In the genomic region with DNA sequence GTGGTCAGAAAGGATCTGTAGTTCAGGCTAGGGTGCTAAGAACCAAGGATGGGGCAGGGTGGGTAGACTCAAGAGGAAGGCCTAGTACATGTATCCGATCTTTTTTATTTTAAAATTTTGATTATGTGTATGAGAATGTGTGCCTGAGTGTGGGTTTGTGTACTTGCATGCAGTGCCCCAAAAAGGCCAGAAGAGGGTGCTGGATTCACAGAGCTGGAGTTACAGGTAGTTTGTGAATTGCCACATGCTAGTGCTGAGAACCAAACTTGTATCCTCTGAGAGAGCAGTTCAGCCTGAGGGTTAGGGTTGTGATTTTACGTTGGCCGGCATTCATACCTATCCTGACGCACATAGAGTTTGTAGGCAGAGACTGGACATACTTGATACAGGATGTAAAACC, we compare ENCODE assay signal across 13 mouse cellular contexts. TPM values are rescaled to one million over a fixed set of nuclear protein-coding genes. Genes with fewer than 3 reads are reported as not detected.
DNase-seq lines count a peak whose midpoint lies in the region; ATAC-seq and TF ChIP-seq lines count a peak whose summit lies in the region.
"Had no signal": no experiment of that assay in that cellular context is flagged by ENCODE, and none has a peak within 500 bp of the region (broad histone marks: within the 10 kb centered on the region; RNA-seq: fewer than 3 reads in every experiment).

No protein-coding gene starts in this region.

- no peaks in the 10 kb centered on the region for H3K9me3 ChIP-seq in liver, embryonic 14.5 days (ENCODE audit: control insufficient read depth, low read length)

- no peaks in the 10 kb centered on the region for H3K4me1 ChIP-seq in cerebellum, adult 2 months (ENCODE audit: control insufficient read depth, insufficient read depth, low read length)
- peaks cover 0 to 5% of the 10 kb centered on the region in 2 experiments; a peak in 2 of 4 replicates for H3K4me1 ChIP-seq in liver, embryonic 14.5 days (replicated peaks; ENCODE audit: control insufficient read depth in 2 of 2, insufficient read depth in 2 of 2, low read length in 1 of 2)
- peaks cover 3% of the 10 kb centered on the region for H3K4me1 ChIP-seq in bone marrow, adult 2 months (ENCODE audit: control insufficient read depth, insufficient read depth, low read length)

- H3K9ac ChIP-seq in liver, embryonic 14.5 days (replicated peaks): no peak overlapping the region

- H3K4me3 ChIP-seq in cerebellum, adult 2 months (replicated peaks; ENCODE audit: insufficient read depth, low read depth, low read length): no peak overlapping the region
- no peak overlapping the region for H3K4me3 ChIP-seq in liver, embryonic 14.5 days (ENCODE audit: insufficient read depth in 1 of 2, low read depth in 2 of 2, low read length in 2 of 2)
- no peak overlapping the region for H3K4me3 ChIP-seq in bone marrow, adult 2 months (replicated peaks; ENCODE audit: control insufficient read depth, low read depth, low read length)

- no peak for TF ChIP-seq POLR2A in cerebellum, adult 2 months (IDR thresholded peaks at IDR 0.05; ENCODE audit: borderline replicate concordance, insufficient read depth, low read length)
- TF ChIP-seq POLR2A in bone marrow, adult 2 months (IDR thresholded peaks at IDR 0.05; ENCODE audit: borderline replicate concordance, control insufficient read depth, low read depth, low read length): no peak

- no peak for TF ChIP-seq EP300 in liver, embryonic 14.5 days (IDR thresholded peaks at IDR 0.05; ENCODE audit: low read depth)

- no peak for DNase-seq in cerebellum, adult 2 months
- no peak for DNase-seq in liver, embryonic 14.5 days (ENCODE audit: low read depth in 3 of 3, low spot score in 3 of 3)
- DNase-seq in liver (no peak), 416B (ENCODE audit: low read depth) (peak; percentile 24)
- no peak for DNase-seq in urinary bladder, adult 18-20 months (ENCODE audit: low spot score in 2 of 2)
- DNase-seq: embryo, embryonic 11 days; heart, postnatal 14 days; kidney, adult 11 months; left cerebral cortex, postnatal 4 days had no signal

- H3K27me3 ChIP-seq in cerebellum, adult 2 months (ENCODE audit: control insufficient read depth, insufficient read depth, low read length): peaks cover 3% of the 10 kb centered on the region; the same call in 1 of the 2 replicates
- H3K27me3 ChIP-seq in liver, embryonic 14.5 days (ENCODE audit: control insufficient read depth, insufficient read depth, low read length): no peaks in the 10 kb centered on the region

- H3K27ac ChIP-seq in cerebellum, adult 2 months (ENCODE audit: insufficient read depth, low read length): no peak overlapping the region
- no peak overlapping the region for H3K27ac ChIP-seq in liver, embryonic 14.5 days
- H3K27ac ChIP-seq in bone marrow, adult 2 months (ENCODE audit: control insufficient read depth, insufficient read depth, low read depth, low read length, poor library complexity): no peak overlapping the region
- H3K27ac ChIP-seq: macrophage had no signal

- no peaks in the 10 kb centered on the region for H3K36me3 ChIP-seq in liver, embryonic 14.5 days (replicated peaks; ENCODE audit: control insufficient read depth, insufficient read depth, low read depth)

- H3K4me2 ChIP-seq in liver, embryonic 14.5 days (ENCODE audit: low read depth): no peak overlapping the region

- 97% methylated on average over 4 of the region's 4 CpGs for WGBS in cerebellum, adult 2 months
- WGBS in liver, embryonic 14.5 days (ENCODE audit: insufficient replicate concordance): 73% methylated on average over 4 of the region's 4 CpGs
- 80% methylated on average over 4 of the region's 4 CpGs for WGBS in bone marrow, adult 2 months

- ATAC-seq in cerebellum, adult (ENCODE audit: insufficient number of reproducible peaks, low FRiP score, low TSS enrichment): no peak
- no peak for ATAC-seq in liver, embryonic 14.5 days (ENCODE audit: insufficient read depth)
- ATAC-seq in granulocyte monocyte progenitor cell, adult 5-6 weeks (replicated peaks; ENCODE audit: poor library complexity, severe bottlenecking): no peak

- 0 out of 2 replicates have a peak, but pooled peaks have one; percentile 15 for TF ChIP-seq CTCF in cerebellum, adult 2 months (IDR thresholded peaks at IDR 0.05; ENCODE audit: borderline replicate concordance, insufficient read depth, low read depth, low read length)
- TF ChIP-seq CTCF in liver, embryonic 14.5 days (IDR thresholded peaks at IDR 0.05; ENCODE audit: low read depth): peak; percentile 57
- TF ChIP-seq CTCF in bone marrow, adult 2 months (IDR thresholded peaks at IDR 0.05; ENCODE audit: control insufficient read depth, insufficient read depth, low read length): peak; percentile 48

RNA-seq across cellular contexts. Expression of a gene that starts 9.7 kb away (rescaled TPM):
- polyA plus RNA-seq in cerebellum, adult 2 months (2012; rRNA removed): 13.5 and 14.9 TPM in 2 replicates
- 5.2 and 6.6 TPM in 2 replicates for polyA plus RNA-seq in liver, embryonic 14.5 days (2012; rRNA removed)
- polyA plus RNA-seq in liver, embryonic 14.5 days (2014; fragmentation: Nextera tagmentation; extraction: Ambion mirVana): 3.0 and 3.7 TPM in 2 replicates
- 3.4 and 8.8 TPM in 2 replicates for polyA plus RNA-seq in bone marrow, adult 2 months (2011; ENCODE audit: insufficient read depth, insufficient read length, low replicate concordance, missing spikeins)
- total RNA-seq in granulocyte monocyte progenitor cell, adult 5-6 weeks (2014; fragmentation: Nextera tagmentation): 16.4 and 16.9 TPM in 2 replicates
- 3.9 and 4.9 TPM in 2 replicates for total RNA-seq in granulocyte monocyte progenitor cell, adult 5-6 weeks (2017)

RNA-seq across cellular contexts. Expression of a gene that starts 40.8 kb away (rescaled TPM):
- 0.18 and 0.27 TPM in 2 replicates for polyA plus RNA-seq in cerebellum, adult 2 months (2012; rRNA removed)
- 0.29 and 0.36 TPM in 2 replicates for polyA plus RNA-seq in liver, embryonic 14.5 days (2012; rRNA removed)
- polyA plus RNA-seq in liver, embryonic 14.5 days (2014; fragmentation: Nextera tagmentation; extraction: Ambion mirVana): 0.22 and 0.32 TPM in 2 replicates
- polyA plus RNA-seq in bone marrow, adult 2 months (2011; ENCODE audit: insufficient read depth, insufficient read length, low replicate concordance, missing spikeins): not detected in 2 replicates
- total RNA-seq in granulocyte monocyte progenitor cell, adult 5-6 weeks (2014; fragmentation: Nextera tagmentation): not detected in 2 replicates
- total RNA-seq in granulocyte monocyte progenitor cell, adult 5-6 weeks (2017): not detected in 2 replicates
- polyA plus RNA-seq: macrophage had no signal
